Mouse (Mus musculus): ENCODE data around the gene Wdr26.

The Wdr26 gene

DNA sequence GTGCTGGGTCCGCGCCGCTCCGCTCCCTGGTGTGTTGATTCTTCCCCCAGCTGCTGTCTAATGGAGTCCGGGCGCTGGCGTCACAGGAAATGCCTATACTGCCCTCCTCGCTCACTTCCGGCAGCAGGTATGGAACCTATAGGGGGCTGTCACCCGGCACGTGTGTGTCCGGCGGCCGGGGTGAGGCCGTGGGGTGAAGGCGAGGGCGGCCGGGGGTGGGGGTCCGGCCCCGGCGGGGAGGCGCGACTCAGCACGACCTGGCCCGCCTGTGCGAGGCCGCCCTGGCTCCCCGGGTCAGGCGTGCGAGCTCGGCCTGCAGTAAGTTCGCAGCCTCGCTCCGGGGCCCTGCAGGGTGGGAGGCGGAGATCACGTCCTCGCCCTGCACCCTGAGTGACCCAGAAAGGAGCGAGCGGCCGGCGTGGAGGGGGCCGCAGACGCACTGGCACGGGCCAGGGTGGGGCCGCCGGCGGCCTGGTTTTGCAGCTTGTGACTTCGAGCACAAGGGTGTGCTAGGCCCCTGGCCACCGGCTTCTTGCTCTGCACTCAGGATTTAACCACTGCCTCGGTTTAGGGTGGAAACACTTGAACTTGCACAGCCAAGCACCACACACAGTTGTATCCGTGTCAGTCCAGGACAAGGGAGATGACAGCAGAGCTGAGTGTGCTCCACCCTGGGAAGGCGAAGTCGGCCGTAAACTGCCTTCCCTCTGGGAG, at the start of gene Wdr26:
Wdr26 (minus strand) TSS at position 82 of the 714 bp plus-strand sequence.
- peak; percentile 92 for ATAC-seq (ENCODE audit: low TSS enrichment)

DNA sequence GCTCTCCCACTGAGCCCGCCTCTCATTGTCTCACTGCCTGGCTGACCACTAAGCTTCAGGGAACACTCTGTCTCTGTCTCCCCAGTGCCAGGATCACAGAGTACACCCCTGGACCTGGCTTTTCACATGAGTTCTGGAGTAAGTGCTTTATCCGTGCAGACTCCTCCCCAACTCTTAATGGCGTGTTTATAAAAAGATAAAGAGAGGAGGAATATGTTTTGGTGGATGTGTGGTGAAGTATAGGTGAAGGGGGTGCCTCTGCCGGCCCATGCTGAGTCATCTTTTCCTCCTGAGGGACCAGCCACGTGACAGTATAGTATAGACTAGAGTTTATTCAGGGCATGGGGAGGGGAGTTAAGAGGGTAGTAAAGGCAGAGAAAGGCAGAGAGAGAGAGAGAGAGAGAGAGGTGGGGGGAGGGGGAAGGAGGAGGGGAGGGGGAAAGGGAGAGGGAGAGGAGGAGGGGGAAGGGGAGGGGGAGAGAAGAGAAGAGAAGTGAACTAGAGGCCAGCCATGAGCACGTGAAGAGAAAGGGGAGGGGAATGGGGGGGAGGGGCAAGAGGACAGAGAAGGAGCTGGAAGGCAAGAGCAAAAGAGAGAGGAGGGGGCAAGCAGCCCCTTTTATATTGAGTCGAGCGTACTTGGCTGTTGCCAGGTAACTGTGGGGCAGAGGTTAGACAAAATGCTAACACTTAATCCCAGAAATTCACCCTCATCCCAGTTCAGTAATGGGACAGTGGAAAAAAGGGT, 49.3 kb upstream of the Wdr26 start:
- no peak for ATAC-seq (ENCODE audit: low TSS enrichment)

DNA sequence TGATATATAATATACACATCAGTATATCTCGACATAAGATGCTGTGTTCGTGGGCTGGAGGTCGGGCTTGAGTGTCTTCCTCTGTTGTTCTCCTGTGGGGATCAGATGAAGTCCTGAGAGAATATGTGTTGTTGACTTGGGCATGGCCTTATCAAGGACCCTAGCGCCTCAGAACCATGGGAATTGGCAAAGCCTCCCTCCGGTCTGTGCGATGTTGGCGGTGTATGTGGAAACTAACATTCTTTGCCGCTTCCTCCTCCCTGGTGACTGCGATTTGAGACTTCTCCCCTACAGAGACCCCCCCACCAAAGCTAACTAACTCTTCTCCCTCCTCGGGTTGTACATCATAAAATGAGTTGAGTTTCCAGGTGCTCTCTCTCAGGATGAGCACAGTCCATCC, 48.6 kb upstream of the Wdr26 start:
- ATAC-seq (ENCODE audit: low TSS enrichment) = no peak

DNA sequence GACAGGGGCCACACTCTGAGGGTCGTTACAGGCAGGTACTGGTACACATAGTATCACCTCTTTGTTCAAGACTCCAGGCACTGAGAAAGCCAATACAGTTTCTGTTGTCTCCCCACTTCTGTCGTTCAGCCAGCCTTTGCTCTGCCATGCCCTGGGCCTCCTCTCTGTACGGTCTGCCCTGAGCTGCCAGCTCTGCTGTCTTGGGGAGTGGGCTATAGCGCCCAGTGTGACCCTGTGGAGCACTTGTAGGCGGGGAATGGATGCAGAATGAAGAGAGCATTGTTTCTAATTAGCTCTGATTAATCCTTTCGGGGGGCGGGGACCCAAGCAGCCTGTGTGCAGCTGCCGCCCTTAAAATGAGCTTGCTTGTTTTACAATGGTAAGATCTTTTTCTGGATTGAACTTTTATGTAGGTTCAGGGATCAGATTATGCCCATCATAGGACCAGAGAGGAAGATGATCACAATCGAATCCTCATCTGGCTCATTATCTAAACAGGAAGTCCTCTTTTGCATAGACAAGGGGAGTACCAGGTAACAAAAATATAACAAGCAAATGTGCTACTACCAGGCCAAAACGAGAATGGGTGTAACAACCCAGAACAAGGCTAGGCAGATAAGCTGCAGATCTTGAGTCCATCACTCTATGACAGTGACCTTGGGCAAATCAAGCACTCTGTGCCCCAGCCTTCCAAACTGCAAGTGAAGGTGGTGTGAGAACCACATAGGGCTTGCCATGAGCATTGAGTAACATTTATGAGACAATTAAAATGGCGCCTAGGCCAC, 48.0 kb upstream of the Wdr26 start:
- no peak for ATAC-seq (ENCODE audit: low TSS enrichment)

DNA sequence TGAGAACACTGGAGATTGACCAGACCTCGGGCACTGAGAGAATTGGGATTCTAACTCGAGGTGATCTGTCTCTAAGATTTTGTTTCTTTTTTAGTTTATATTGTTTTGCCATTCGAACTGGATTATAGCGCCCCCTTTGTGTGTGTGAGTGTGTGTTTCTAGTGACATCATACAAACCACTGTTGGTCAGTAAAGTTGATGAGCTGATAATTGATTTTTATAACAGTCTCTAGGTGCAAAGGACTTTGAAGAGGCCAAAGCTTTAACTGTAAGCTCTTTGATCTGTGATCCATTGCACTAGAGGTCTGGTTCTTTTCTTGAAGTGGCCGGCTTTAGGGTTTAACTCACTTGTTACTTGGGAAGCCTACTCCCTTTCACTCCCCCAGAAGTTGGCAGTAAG, 47.3 kb upstream of the Wdr26 start:
- ATAC-seq (ENCODE audit: low TSS enrichment) = no peak

- ATAC-seq (ENCODE audit: low TSS enrichment) = no peak
These were observed 46.8 kb upstream of the Wdr26 start for GRCm38 (mm10) chr1:181258616-181259015.

- ATAC-seq (ENCODE audit: low TSS enrichment) = no peak
These were observed 46.1 kb upstream of the Wdr26 start for GRCm38 (mm10) chr1:181257585-181258555.

GRCm38 (mm10) chr1:181256689-181257584, 45.1 kb upstream of the Wdr26 start:
- ATAC-seq (ENCODE audit: low TSS enrichment) = peak; percentile 56

- ATAC-seq (ENCODE audit: low TSS enrichment) = peak; percentile 77
These were observed 44.3 kb upstream of the Wdr26 start for GRCm38 (mm10) chr1:181255891-181256688.

DNA sequence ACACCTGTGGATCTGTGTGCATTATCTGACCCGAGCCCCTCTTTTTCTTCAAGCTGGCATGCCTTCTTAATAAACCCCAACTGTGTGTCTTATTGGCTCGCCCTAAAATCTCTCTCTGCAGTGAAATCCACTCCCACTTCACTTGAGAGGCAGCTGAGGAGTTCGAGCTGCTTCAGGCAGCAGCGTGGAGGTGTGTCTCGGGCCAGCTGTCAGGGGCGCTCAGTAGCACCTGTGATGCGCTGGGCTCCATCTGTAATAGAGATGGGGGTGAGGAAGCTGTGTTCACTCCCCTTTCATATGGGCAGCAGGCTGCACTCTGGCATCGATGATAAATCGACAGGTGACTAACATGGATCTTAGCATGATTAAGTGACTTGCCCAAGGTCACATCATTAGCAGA, 43.6 kb upstream of the Wdr26 start:
- ATAC-seq (ENCODE audit: low TSS enrichment) = no peak

DNA sequence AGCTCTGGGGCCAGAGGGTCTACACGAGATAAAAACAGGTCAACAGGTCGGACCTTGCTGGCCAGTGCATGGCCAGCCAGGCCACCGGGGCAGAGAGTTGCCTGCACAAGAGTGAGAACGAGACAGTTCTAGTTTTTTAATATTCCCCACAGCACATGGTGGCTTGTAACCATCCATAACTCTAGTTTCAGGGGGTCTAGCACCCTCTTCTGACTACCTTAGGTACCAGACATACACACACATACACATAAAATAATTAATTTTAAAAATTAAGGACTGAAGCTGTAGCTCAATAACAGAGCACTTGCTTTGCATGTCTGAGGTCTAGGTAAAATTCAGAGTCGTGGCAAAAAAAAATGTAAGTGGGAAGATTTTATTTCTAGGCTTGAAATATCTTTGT, 39.8 kb upstream of the Wdr26 start:
- no peak for ATAC-seq (ENCODE audit: low TSS enrichment)

GRCm38 (mm10) chr1:181250961-181251360, 39.2 kb upstream of the Wdr26 start:
- no peak for ATAC-seq (ENCODE audit: low TSS enrichment)

DNA sequence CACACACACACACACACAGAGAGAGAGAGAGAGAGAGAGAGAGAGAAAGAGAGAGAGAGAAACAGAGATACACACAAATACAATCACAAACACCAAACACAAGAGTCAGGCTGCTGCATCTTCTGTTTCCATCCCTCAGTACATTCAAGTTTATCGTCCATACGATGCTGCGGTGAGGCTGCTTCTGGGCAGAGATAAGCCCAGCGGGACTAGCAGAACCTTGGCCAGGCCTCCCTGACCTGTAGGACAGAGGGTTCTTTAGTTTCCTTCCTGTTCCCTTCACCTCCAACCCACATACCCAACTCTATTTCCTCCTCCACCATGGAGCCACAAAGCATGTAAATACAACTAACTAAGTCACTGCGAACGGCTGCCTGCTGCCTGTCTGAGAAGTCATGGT, 37.7 kb upstream of the Wdr26 start:
- no peak for ATAC-seq (ENCODE audit: low TSS enrichment)

GRCm38 (mm10) chr1:181247175-181247574, 35.4 kb upstream of the Wdr26 start:
- no peak for ATAC-seq (ENCODE audit: low TSS enrichment)

- ATAC-seq (ENCODE audit: low TSS enrichment) = no peak
These were observed 34.8 kb upstream of the Wdr26 start for GRCm38 (mm10) chr1:181246487-181247138.

DNA sequence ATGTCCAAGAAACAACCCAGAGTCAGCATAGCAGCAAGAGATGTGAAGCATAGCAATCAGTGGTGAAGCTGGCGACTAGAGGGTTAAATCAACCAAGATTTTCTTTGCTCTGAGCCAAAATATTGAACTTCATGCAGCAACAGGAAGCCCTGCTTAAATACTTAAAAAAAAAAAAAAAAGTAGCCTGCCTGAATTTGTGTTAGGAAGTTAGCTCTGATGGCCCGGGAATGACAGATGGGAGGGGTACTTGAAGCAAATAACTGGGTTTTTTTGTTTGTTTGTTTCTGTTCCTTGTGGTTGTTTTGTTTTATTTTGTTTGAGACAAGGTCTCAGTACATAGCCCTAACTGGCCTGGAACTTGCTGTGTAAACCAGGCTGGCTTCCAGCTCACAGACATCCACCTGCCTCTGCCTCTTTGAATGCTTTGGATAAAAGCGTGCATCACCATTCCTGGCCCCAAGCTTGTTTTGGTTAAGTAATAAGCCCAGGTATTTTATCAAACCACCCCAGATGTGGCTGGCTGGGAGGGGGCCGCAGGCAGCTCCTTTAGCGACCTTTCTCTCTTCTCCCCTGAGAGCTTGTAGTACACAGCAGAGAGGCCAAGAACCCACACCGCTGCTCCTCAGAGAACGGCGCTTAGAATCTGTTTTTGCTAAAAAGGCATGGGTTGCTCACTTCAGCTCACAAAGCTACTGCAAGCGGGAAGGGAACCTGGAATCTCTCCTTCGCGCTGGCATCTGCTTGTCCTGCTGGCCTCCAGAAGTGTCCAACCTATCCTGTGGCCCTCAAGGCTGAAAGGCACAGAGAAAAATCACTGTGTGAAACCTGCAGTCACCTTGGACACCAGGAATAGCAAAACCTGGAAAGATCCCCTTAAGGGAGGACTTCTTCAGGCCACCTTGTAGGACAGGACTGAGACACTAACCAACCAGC, 34.0 kb upstream of the Wdr26 start:
- no peak for ATAC-seq (ENCODE audit: low TSS enrichment)

DNA sequence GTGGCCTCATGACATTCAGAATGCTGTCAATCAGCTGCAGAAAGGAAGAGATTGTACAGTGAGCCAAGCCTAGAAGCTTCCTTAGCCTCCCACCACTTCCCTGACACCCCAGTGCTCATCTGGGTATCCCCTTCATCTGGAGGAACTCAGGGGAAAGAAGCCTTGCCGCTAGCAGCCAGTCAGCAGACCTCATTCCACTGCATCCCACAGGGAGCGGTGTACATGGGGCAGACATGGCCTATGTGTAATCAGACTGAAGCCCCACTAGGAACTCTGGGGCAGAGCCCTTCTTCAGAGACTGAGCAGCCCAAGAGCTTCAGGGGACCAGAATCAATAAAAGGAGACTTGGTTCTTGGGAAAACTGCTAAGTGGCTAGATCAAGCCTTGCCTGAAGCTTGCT, 33.3 kb upstream of the Wdr26 start:
- ATAC-seq (ENCODE audit: low TSS enrichment) = no peak

DNA sequence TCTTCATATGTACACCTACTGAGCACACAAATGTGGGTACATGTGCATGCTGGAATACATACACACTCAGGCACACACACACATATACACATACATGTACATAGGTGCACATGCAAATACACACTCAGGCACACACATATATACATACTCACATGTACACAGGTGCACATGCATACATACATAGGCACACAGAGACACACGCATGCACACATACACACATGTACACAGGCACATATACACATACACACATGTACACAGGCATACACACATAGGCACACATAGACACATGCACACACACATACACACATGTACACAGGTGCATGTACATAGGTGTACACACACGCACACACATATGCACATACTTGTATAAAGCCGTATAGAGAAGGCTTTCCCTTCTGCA, 29.4 kb upstream of the Wdr26 start:
- no peak for ATAC-seq (ENCODE audit: low TSS enrichment)

Measured in frontal cortex, adult (tissue).